Comparison of ENCODE assay signal across 1 mouse cellular context in the genomic region with DNA sequence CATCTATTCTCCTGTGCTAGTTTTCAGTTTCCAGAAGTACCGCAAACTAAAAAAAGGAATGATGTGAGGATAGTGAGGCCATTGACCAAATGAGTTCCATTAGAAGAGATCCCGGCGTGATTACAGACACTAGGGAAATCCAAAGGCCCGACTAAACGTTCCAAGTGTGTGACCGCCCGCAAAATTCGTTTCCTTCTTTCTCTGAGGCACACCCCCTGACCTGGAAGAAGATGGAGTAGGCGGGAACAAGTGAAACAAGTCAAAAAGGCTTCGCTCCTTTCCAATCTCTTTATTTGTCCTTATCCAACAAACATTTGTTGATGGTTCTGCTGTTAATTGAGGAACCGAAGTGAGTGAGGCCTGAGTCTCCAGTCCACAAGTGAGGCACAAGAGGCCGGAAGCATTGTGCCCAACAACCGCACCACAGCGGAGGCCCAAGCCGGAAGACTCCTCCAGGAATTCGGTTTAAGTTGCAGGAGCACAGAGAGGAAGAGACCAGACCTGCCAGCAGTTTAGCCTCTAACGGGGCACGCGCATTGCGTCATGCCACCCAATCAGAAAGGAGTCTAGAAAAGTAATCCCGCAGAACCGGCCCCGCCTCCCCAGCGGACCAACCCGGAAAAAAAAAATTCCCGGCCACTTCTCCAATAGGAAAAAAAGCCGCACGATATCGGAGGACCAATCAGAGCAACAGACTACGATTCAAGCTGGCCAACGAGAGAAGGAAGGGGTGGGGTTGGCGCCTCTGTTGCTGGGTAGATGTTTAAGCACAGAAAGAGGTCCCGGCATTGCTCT.
TF ChIP-seq lines count a peak whose summit lies in the region.

A gene (minus strand): TSS at position 533 of the 795 bp plus-strand sequence.

TF ChIP-seq in MEL, 35 proteins besides CTCF, POLR2A, EP300 and RAD21 (continued from another document):
- no peak for TF ChIP-seq UBTF (IDR thresholded peaks at IDR 0.05; ENCODE audit: borderline replicate concordance, insufficient read depth, low read depth, low read length)
- TF ChIP-seq NRF1 (IDR thresholded peaks at IDR 0.05; ENCODE audit: insufficient read depth, low read depth, low read length, poor library complexity, severe bottlenecking): peak; percentile 59
- TF ChIP-seq E2F4 (IDR thresholded peaks at IDR 0.05; ENCODE audit: borderline replicate concordance, low read depth, low read length): no peak
- TF ChIP-seq ZKSCAN1 (IDR thresholded peaks at IDR 0.05; ENCODE audit: low read depth, low read length): no peak
- no peak for TF ChIP-seq BHLHE40 (IDR thresholded peaks at IDR 0.05; ENCODE audit: borderline replicate concordance, low read depth, low read length)
- TF ChIP-seq CHD2 (IDR thresholded peaks at IDR 0.05; ENCODE audit: low read length): peak; percentile 87
- no peak for TF ChIP-seq JUND (IDR thresholded peaks at IDR 0.05; ENCODE audit: low read depth, low read length)
- TF ChIP-seq ZNF384 (IDR thresholded peaks at IDR 0.05; ENCODE audit: low read depth, low read length): peak; percentile 95
- TF ChIP-seq MEF2A (IDR thresholded peaks at IDR 0.05; ENCODE audit: extremely low read depth, insufficient replicate concordance, low read depth, low read length, poor library complexity, severe bottlenecking): no peak
- TF ChIP-seq ETS1 (IDR thresholded peaks at IDR 0.05; ENCODE audit: low read depth, low read length): peak; percentile 44
- TF ChIP-seq TCF12 (IDR thresholded peaks at IDR 0.05; ENCODE audit: low read depth, low read length): peak; percentile 50; the same call in 1 of the 2 replicates
- 0 out of 2 replicates have a peak, but pooled peaks have one; percentile 11 for TF ChIP-seq MYB (IDR thresholded peaks at IDR 0.05; ENCODE audit: low read depth, low read length)
- TF ChIP-seq ZMIZ1 (IDR thresholded peaks at IDR 0.05; ENCODE audit: low read depth, low read length): no peak; the same call in 1 of the 2 replicates
- TF ChIP-seq TAL1 (IDR thresholded peaks at IDR 0.05; ENCODE audit: low read length): no peak
- peak; percentile 67 for TF ChIP-seq KAT2A (conservative IDR thresholded peaks at IDR 0.05; ENCODE audit: low read depth, low read length)
- TF ChIP-seq MAFK (IDR thresholded peaks at IDR 0.05; ENCODE audit: borderline replicate concordance, low read depth, low read length): no peak
- no peak for TF ChIP-seq RCOR1 (IDR thresholded peaks at IDR 0.05; ENCODE audit: low read depth, low read length)
- peak; percentile 65; the same call in 1 of the 2 replicates for TF ChIP-seq POLR2AphosphoS2 (IDR thresholded peaks at IDR 0.05; ENCODE audit: low read length)
- TF ChIP-seq TBP (IDR thresholded peaks at IDR 0.05; ENCODE audit: low read depth, low read length): peak; percentile 86
- TF ChIP-seq GABPA (IDR thresholded peaks at IDR 0.05; ENCODE audit: low read depth, low read length): no peak
- peak; percentile 27 for TF ChIP-seq MXI1 (IDR thresholded peaks at IDR 0.05; ENCODE audit: low read depth, low read length)
